Mouse (Mus musculus) heart, embryonic 14.5 days (tissue): ENCODE measurements at regions not wholly inside any gene's neighbourhood (a gene's known extent, or its start where the extent isn't known, plus 50 kb on each side); places are given as distances from the start of the nearest gene placed in this dataset.

Experiments used
- ATAC-seq: fragments of 200-750 bp; cut with Nextera tagmentation; 2 replicates; pipeline ENCODE4 v1.8.0; 2017; ENCODE audit warnings: low read depth, moderate TSS enrichment; ENCODE audit not compliant: insufficient number of reproducible peaks, insufficient read depth, low FRiP score
- H3K27ac ChIP-seq, 2 experiments: fragments of 200-500 bp in 1 of 2; fragments of 300-500 bp in 1 of 2; sonication (generic) in 1 of 2; replicated peaks in 1 of 2; 2 replicates each; pipeline ENCODE4 v1.5.1; 2012 to 2014; ENCODE audit warnings: low read depth in 2 of 2, low read length in 2 of 2, control low read depth in 1 of 2, mild to moderate bottlenecking in 1 of 2, mixed read lengths in 1 of 2; ENCODE audit not compliant: control insufficient read depth in 1 of 2, insufficient read depth in 1 of 2
- H3K27me3 ChIP-seq: fragments of 300-500 bp; sonication (generic); 2 replicates; pipeline ENCODE4 v1.6.1; 2014; ENCODE audit warnings: mild to moderate bottlenecking, low read length, control low read depth; ENCODE audit not compliant: control insufficient read depth, insufficient read depth
- H3K36me3 ChIP-seq: fragments of 300-500 bp; sonication (generic); 2 replicates; pipeline ENCODE4 v1.6.1; 2014; ENCODE audit warnings: mild to moderate bottlenecking, control low read depth, low read length, mixed read lengths; ENCODE audit not compliant: control insufficient read depth, insufficient read depth
- H3K4me1 ChIP-seq, 2 experiments: fragments of 200-500 bp in 1 of 2; fragments of 300-500 bp in 1 of 2; sonication (generic) in 1 of 2; 2 replicates each; pipeline ENCODE4 v1.6.1; 2012 to 2014; ENCODE audit warnings: low read length in 2 of 2, control low read depth in 1 of 2, mixed read lengths in 1 of 2; ENCODE audit not compliant: control insufficient read depth in 2 of 2, insufficient read depth in 2 of 2
- H3K4me2 ChIP-seq: fragments of 300-500 bp; sonication (generic); 2 replicates; pipeline ENCODE4 v1.6.1; 2014; ENCODE audit warnings: mild to moderate bottlenecking, low read length
- H3K4me3 ChIP-seq, 2 experiments: fragments of 200-500 bp in 1 of 2; fragments of 300-500 bp in 1 of 2; sonication (generic) in 1 of 2; 2 replicates each; pipeline ENCODE4 v1.5.1; 2012 to 2014; ENCODE audit warnings: low read length in 2 of 2, mild to moderate bottlenecking in 2 of 2, control low read depth in 1 of 2, low read depth in 1 of 2, moderate library complexity in 1 of 2; ENCODE audit not compliant: control insufficient read depth in 1 of 2, insufficient read depth in 1 of 2
- H3K9ac ChIP-seq: fragments of 300-500 bp; sonication (generic); 2 replicates; pipeline ENCODE4 v1.6.1; 2014; ENCODE audit warnings: mild to moderate bottlenecking, low read length
- H3K9me3 ChIP-seq: fragments of 300-500 bp; sonication (generic); 2 replicates; pipeline ENCODE4 v1.6.1; 2016; ENCODE audit warnings: low read length, control low read depth; ENCODE audit not compliant: control insufficient read depth
- WGBS: fragments of 180-500 bp; shearing (Covaris S2); extraction: QIAGEN DNeasy Blood & Tissue Kit; methylation state at CpG from one replicate; pipeline ENCODE4 v1.1.7; 2014; 5-methylcytosine and 5-hydroxymethylcytosine counted together

DNA sequence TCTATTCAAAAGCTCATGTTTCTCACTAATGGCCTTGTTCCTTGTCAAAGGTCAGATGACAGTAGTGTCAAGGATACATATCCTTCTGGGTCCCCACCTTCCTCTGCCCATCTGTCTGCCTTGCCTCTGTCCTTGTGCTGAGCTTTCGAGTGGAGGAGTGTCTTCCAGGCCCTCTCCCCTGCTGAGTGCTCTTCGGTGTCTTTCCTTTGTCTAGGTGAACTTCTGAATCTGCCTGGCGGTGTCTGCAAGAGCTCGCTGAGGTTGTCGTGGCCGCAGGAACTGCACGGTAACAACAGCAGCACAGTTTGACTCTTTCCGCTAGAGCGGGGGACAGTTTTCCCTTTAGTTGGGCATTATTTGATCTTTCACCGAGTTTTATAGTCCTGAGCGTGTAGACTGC is 111.7 kb downstream of the Kif26a start:
- Histone ChIP-seq H3K9ac (no peak overlapping the region), H3K4me1 (peaks cover 0 to 2% of the 10 kb centered on the region in 2 experiments; a peak in 1 of 4 replicates), H3K4me2 (no peak overlapping the region), H3K27ac (no peak overlapping the region), H3K9me3 (no peaks in the 10 kb centered on the region), H3K27me3 (peaks cover 7% of the 10 kb centered on the region; the same call in 1 of the 2 replicates), H3K4me3 (no peak overlapping the region), H3K36me3 (no peaks in the 10 kb centered on the region)
- WGBS: 62% methylated on average over 11 of the region's 11 CpGs
- no peak for ATAC-seq

DNA sequence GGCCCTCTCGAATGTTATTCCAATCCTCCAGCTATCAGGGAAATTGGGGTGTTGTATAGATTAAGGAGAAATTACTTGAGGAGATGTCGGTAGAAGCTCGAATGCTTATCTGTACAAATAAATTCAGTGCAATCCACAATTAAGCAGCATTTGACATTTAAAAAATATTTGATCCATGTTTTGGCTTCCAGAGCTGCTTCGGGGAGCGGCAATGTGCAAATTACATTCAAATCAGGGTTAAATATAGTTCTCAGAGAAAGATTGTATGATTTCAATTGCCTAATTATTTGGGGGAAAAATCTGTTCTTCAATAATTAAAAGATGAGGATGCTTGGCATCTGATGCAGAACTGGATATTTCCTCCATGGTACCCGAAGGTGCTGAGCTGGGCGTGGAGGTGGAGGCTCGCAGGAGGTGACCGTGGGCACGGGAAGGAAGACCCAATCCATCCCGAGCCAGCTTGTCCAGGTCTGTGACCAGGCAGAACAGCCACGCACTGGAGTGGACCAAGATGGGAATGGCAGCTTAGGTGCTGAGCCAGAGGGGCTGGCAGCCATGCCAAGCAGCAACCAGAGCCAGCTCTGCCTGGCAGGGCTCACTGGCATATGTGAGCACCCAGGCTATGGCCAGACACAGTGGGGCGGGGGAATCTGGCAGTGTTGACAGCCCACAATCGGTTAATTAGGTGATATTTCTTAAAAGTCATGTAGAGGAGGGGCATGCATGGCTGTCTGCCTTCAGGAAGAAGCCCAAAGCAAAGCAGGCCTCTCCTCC is 117.5 kb downstream of the Kif26a start:
- Histone ChIP-seq H3K9me3 (no peaks in the 10 kb centered on the region), H3K4me2 (no peak overlapping the region), H3K9ac (no peak overlapping the region), H3K36me3 (no peaks in the 10 kb centered on the region), H3K27ac (no peak overlapping the region), H3K4me1 (peaks cover 0 to 2% of the 10 kb centered on the region in 2 experiments; a peak in 1 of 4 replicates), H3K4me3 (no peak overlapping the region), H3K27me3 (peaks cover 7% of the 10 kb centered on the region; the same call in 1 of the 2 replicates)
- ATAC-seq: no peak
- 78% methylated on average over 14 of the region's 14 CpGs for WGBS

DNA sequence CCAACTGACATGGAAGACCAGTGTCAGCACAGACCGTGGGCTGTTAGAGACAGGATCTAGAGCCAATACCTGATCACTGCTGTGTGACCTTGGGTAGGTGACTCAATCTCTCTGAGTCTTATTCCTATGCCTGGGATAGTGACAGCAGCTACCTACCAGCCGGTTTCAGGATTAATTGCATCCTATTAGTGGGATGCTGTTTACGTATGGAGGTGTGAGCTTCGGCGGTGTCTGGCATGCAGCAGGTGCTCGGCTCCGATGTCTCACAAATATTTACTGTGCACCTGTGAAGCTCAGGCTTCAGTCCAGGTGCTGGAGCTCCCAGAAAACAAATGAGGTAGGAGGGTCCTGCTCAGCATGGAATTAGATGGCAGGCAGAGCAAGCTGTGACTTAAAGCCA is 118.2 kb downstream of the Kif26a start:
- Histone ChIP-seq H3K36me3 (no peaks in the 10 kb centered on the region), H3K9ac (no peak overlapping the region), H3K4me2 (no peak overlapping the region), H3K27me3 (peaks cover 7% of the 10 kb centered on the region; the same call in 1 of the 2 replicates), H3K4me1 (peaks cover 0 to 2% of the 10 kb centered on the region in 2 experiments; a peak in 1 of 4 replicates), H3K4me3 (no peak overlapping the region), H3K27ac (no peak overlapping the region), H3K9me3 (no peaks in the 10 kb centered on the region)
- 82% methylated on average over 7 of the region's 7 CpGs for WGBS
- ATAC-seq: 0 out of 2 replicates have a peak, but pooled peaks have one; percentile 10

DNA sequence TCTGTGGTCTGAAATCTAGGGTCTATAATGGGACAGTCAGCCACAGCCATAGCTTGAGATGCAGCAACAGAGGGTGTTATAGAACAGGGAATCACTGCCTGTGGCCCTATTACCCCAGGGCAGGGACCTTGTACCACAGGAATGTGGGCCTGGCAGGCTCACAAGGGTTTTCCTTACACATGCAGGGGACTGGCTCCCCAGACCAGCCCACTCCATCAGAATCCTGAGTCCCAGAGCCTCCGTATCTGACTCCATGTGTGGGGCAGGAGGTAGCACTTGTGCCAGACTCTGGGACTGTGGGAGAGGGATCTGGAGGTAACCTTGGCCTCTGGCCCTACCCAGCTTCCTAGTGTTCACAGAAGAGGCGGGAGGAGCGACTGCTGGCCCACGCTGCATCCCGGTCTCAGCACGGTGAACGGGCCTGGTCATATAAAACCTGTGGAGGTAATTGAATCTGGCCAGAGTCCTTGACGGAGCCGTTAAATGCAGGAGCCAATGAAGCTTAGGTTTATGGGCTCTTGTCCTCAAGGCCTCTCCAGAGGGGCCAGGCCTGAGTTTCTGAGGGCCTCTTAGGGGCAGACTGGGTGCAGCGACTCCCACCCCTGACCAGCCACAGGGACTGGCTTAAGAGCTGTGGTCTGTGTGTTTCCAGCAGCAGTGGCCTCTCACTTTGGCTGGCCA is 119.4 kb downstream of the Kif26a start:
- ATAC-seq: no peak
- no peaks in the 10 kb centered on the region for H3K9me3 ChIP-seq
- H3K36me3 ChIP-seq: no peaks in the 10 kb centered on the region
- H3K9ac ChIP-seq: no peak overlapping the region
- no peak overlapping the region for H3K4me2 ChIP-seq
- WGBS: 82% methylated on average over 10 of the region's 10 CpGs
- no peak overlapping the region for H3K4me3 ChIP-seq
- H3K27ac ChIP-seq: no peak overlapping the region
- H3K27me3 ChIP-seq: peaks cover 2% of the 10 kb centered on the region; the same call in 1 of the 2 replicates
- no peaks in the 10 kb centered on the region for H3K4me1 ChIP-seq

DNA sequence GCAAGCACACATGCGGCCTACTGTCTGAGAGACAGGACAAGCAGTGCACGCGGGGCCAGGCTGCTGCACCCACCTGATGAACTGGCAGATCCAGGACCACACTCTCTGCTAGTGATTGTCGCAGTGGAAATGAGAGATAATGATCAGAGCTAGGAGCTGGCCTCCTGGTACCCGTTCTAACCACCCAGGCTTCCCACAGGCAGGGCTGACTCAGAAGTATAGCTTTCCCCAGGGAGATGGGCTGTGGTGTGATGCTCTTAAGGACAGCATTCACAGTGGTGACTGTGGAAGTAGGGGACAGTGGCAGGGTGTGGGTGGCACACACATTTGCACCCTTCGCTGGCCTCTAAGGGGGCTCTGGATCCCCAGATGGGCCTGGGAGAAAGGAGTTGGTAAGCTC is 128.0 kb downstream of the Kif26a start:
- Histone ChIP-seq H3K27me3 (no peaks in the 10 kb centered on the region), H3K4me1 (peaks cover 10 to 18% of the 10 kb centered on the region in 2 experiments; a peak in 3 of 4 replicates), H3K9ac (no peak overlapping the region), H3K4me2 (no peak overlapping the region), H3K36me3 (no peaks in the 10 kb centered on the region), H3K4me3 (no peak overlapping the region), H3K9me3 (no peaks in the 10 kb centered on the region), H3K27ac (no peak overlapping the region)
- WGBS: 74% methylated on average over 6 of the region's 6 CpGs
- ATAC-seq: no peak

DNA sequence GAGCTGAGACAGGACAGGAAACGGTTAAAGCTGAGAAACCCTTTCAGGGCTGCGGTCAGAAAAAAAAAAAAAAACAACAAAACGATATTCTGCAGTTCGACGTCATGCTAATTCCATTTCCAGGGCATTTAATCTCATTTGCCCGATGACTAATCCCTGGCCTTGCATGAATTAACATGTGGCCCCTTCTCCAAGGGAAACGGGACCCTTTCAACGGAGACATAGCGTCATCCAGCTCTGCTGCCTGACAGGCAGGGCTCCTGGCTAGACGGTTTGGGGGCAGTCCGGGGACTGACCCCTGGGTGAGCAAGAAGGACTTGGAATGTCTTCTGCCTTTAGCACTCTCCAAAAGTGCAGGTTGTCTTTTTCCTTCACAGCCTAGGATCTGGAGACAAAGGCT is 128.7 kb downstream of the Kif26a start:
- Histone ChIP-seq H3K4me3 (no peak overlapping the region), H3K9me3 (no peaks in the 10 kb centered on the region), H3K4me2 (no peak overlapping the region), H3K27ac (no peak overlapping the region), H3K27me3 (no peaks in the 10 kb centered on the region), H3K36me3 (no peaks in the 10 kb centered on the region), H3K9ac (no peak overlapping the region), H3K4me1 (peaks cover 10 to 18% of the 10 kb centered on the region in 2 experiments; a peak in 3 of 4 replicates)
- 38% methylated on average over 11 of the region's 11 CpGs for WGBS
- no peak for ATAC-seq

DNA sequence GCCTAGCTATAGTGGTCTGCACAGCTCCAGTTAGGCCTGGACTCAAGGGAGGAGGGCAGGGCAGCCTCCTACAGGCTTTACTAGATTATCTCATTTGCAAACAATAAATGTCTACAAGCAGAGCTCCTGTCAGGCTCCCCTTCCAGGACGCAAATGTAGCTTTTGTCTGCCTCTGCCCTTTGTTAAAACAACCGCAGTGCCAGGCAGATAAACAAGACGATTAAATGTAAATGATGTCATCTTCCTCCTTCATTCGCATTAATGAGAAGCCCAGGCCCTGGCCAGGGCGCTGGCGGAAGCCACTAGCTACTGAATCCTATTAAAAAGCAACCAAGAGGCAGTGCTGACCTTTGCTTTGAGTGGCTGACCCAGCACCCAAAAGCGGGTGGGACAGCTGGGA is 130.6 kb downstream of the Kif26a start:
- H3K9ac ChIP-seq: no peak overlapping the region
- H3K4me3 ChIP-seq: no peak overlapping the region
- H3K9me3 ChIP-seq: no peaks in the 10 kb centered on the region
- H3K27me3 ChIP-seq: no peaks in the 10 kb centered on the region
- 49% methylated on average over 7 of the region's 7 CpGs for WGBS
- H3K27ac ChIP-seq: no peak overlapping the region
- no peak overlapping the region for H3K4me2 ChIP-seq
- H3K36me3 ChIP-seq: no peaks in the 10 kb centered on the region
- no peak for ATAC-seq
- peaks cover 10 to 25% of the 10 kb centered on the region in 2 experiments; a peak in 3 of 4 replicates for H3K4me1 ChIP-seq
